Mouse (Mus musculus) heart, embryonic 10.5 days (tissue): Measurements from ENCODE around the gene Kirrel2. TPM values are rescaled to one million over a fixed set of nuclear protein-coding genes. Genes with fewer than 3 reads are reported as not detected.

Source experiments
- polyA plus RNA-seq: library from polyadenylated mRNA; unstranded; fragments of >200 nt; fragmentation: Nextera tagmentation; extraction: Ambion mirVana; gene quantifications from 2 replicates; pipeline ENCODE4 v1.2.1, GENCODE M21; 2016

Gene Kirrel2
- polyA plus RNA-seq, 1 experiment from 2014 or later, result 3.3 TPM

Other genes starting within 250 kb of the Kirrel2 start
- gene Polr2i, start 225.7 kb downstream of the Kirrel2 start, polyA plus RNA-seq, result 122 and 127 TPM in 2 replicates
- 212 and 246 TPM in 2 replicates for gene Tbcb, start 225.4 kb downstream of the Kirrel2 start, polyA plus RNA-seq
- not detected in 2 replicates for gene Ovol3, start 222.0 kb downstream of the Kirrel2 start, polyA plus RNA-seq
- gene Thap8, start 177.6 kb downstream of the Kirrel2 start, polyA plus RNA-seq, result 0.29 and 0.43 TPM in 2 replicates
- gene Wdr62, start 177.3 kb downstream of the Kirrel2 start, polyA plus RNA-seq, result 11.4 and 13.9 TPM in 2 replicates
- 10.4 and 18.4 TPM in 2 replicates for gene Clip3, start 166.0 kb downstream of the Kirrel2 start, polyA plus RNA-seq
- 68.2 and 71.8 TPM in 2 replicates for gene Alkbh6, start 149.0 kb downstream of the Kirrel2 start, polyA plus RNA-seq
- gene Syne4, start 142.9 kb downstream of the Kirrel2 start, polyA plus RNA-seq, result 26.8 and 43.1 TPM in 2 replicates
- gene E130208F15Rik, start 135.9 kb downstream of the Kirrel2 start, polyA plus RNA-seq, result 2.5 and 3.2 TPM in 2 replicates
- gene Sdhaf1, start 133.8 kb downstream of the Kirrel2 start, polyA plus RNA-seq, result 15.1 and 16.4 TPM in 2 replicates
- 1.3 and 2.0 TPM in 2 replicates for gene Lrfn3, start 94.9 kb downstream of the Kirrel2 start, polyA plus RNA-seq
- gene Tyrobp, start 43.9 kb downstream of the Kirrel2 start, polyA plus RNA-seq, result 2.2 and 9.0 TPM in 2 replicates
- 0.35 TPM in 1 of 2 replicates, not detected in the other for gene Hcst, start 37.8 kb downstream of the Kirrel2 start, polyA plus RNA-seq
- gene Nfkbid, start 36.0 kb downstream of the Kirrel2 start, polyA plus RNA-seq, result 1.5 and 1.6 TPM in 2 replicates
- 44.3 and 50.4 TPM in 2 replicates for gene Aplp1, start 12.2 kb downstream of the Kirrel2 start, polyA plus RNA-seq
- gene Nphs1, start 625 bp upstream of the Kirrel2 start, polyA plus RNA-seq, result 0.55 and 0.79 TPM in 2 replicates
- 0.30 and 3.0 TPM in 2 replicates for gene Prodh2, start 35.9 kb upstream of the Kirrel2 start, polyA plus RNA-seq
- 8.5 and 9.0 TPM in 2 replicates for gene Arhgap33, start 77.4 kb upstream of the Kirrel2 start, polyA plus RNA-seq
- 4.2 and 8.3 TPM in 2 replicates for gene Hspb6, start 94.5 kb upstream of the Kirrel2 start, polyA plus RNA-seq
- gene Proser3, start 94.6 kb upstream of the Kirrel2 start, polyA plus RNA-seq, result 8.8 and 13.0 TPM in 2 replicates
- 31.5 and 35.6 TPM in 2 replicates for gene Lin37, start 102.1 kb upstream of the Kirrel2 start, polyA plus RNA-seq
- gene U2af1l4, start 105.6 kb upstream of the Kirrel2 start, polyA plus RNA-seq, result 87.8 and 90.4 TPM in 2 replicates
- gene Gm49396, start 105.7 kb upstream of the Kirrel2 start, polyA plus RNA-seq, result 9.9 and 12.3 TPM in 2 replicates
- gene Psenen, start 105.9 kb upstream of the Kirrel2 start, polyA plus RNA-seq, result 112 and 124 TPM in 2 replicates
- gene Igflr1, start 107.7 kb upstream of the Kirrel2 start, polyA plus RNA-seq, result 2.6 and 4.1 TPM in 2 replicates
- 5.6 and 8.3 TPM in 2 replicates for gene Kmt2b, start 131.0 kb upstream of the Kirrel2 start, polyA plus RNA-seq
- gene Zbtb32, start 141.2 kb upstream of the Kirrel2 start, polyA plus RNA-seq, result 0.19 and 0.27 TPM in 2 replicates
- 1.8 and 2.7 TPM in 2 replicates for gene Upk1a, start 155.2 kb upstream of the Kirrel2 start, polyA plus RNA-seq
- gene Cox6b1, start 168.5 kb upstream of the Kirrel2 start, polyA plus RNA-seq, result 1,107 and 1,574 TPM in 2 replicates
- 5.5 and 5.9 TPM in 2 replicates for gene Etv2, start 178.2 kb upstream of the Kirrel2 start, polyA plus RNA-seq
- gene Rbm42, start 192.6 kb upstream of the Kirrel2 start, polyA plus RNA-seq, result 111 and 130 TPM in 2 replicates
- gene Haus5, start 207.3 kb upstream of the Kirrel2 start, polyA plus RNA-seq, result 51.3 and 59.8 TPM in 2 replicates
- not detected in 2 replicates for gene Pmis2, start 213.9 kb upstream of the Kirrel2 start, polyA plus RNA-seq
- 0.48 and 1.1 TPM in 2 replicates for gene 2200002J24Rik, start 241.2 kb upstream of the Kirrel2 start, polyA plus RNA-seq